Mouse (Mus musculus): ENCODE data around the gene Ptprc. TPM values are rescaled to one million over a fixed set of nuclear protein-coding genes. Genes with fewer than 3 reads are reported as not detected.

Gene Ptprc
- total RNA-seq, 1 experiment: 0.49 TPM

DNA sequence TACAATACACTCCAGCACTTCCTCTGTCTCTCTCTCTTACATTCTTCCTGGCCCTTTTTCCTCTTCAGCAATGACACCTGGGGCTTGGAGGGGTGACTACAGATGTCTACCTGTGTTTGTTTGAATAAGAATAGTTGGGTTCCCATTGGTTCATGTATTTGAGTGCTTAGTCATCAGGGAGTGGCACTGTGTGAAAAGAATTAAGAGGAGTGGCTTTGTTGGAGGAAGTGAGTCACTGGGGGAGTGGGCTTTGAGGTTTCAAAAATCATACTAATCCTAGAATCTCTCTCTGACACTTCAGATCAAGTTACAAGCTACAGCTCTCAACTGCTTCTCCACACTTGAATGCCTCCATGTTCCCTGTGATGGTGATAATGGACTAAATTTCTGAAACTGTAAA, 4.6 kb upstream of the Ptprc start:
- no peak overlapping the region for H3K9ac ChIP-seq (ENCODE audit: insufficient read depth, low read depth, low read length, poor library complexity, severe bottlenecking)
- H3K36me3 ChIP-seq (ENCODE audit: control insufficient read depth, insufficient read depth, low read length, poor library complexity, severe bottlenecking): no peaks in the 10 kb centered on the region
- H3K9me3 ChIP-seq (ENCODE audit: control insufficient read depth, insufficient read depth, low read depth, low read length): no peaks in the 10 kb centered on the region
- H3K27ac ChIP-seq (ENCODE audit: insufficient read depth, low read depth, low read length, poor library complexity, severe bottlenecking): no peak overlapping the region
- no peaks in the 10 kb centered on the region for H3K4me1 ChIP-seq (ENCODE audit: control insufficient read depth in 2 of 2, insufficient read depth in 2 of 2, low read length in 2 of 2, poor library complexity in 1 of 2)
- TF ChIP-seq CHD2 (IDR thresholded peaks at IDR 0.05; ENCODE audit: low read depth, low read length) (no peak), MAFK (IDR thresholded peaks at IDR 0.05; ENCODE audit: insufficient read depth, low read depth, low read length) (0 out of 2 replicates have a peak, but pooled peaks have one; percentile 16)
- in situ Hi-C loops (cut with MboI; ENCODE audit: low sequenced_read_pairs in 2 of 2, unreplicated experiment in 2 of 2): no loop called here
- no peak overlapping the region for H3K4me3 ChIP-seq (ENCODE audit: insufficient read depth in 1 of 2, low read depth in 1 of 2, low read length in 2 of 2, poor library complexity in 1 of 2, severe bottlenecking in 1 of 2)
- no peak for DNase-seq (ENCODE audit: low read depth, low spot score)

DNA sequence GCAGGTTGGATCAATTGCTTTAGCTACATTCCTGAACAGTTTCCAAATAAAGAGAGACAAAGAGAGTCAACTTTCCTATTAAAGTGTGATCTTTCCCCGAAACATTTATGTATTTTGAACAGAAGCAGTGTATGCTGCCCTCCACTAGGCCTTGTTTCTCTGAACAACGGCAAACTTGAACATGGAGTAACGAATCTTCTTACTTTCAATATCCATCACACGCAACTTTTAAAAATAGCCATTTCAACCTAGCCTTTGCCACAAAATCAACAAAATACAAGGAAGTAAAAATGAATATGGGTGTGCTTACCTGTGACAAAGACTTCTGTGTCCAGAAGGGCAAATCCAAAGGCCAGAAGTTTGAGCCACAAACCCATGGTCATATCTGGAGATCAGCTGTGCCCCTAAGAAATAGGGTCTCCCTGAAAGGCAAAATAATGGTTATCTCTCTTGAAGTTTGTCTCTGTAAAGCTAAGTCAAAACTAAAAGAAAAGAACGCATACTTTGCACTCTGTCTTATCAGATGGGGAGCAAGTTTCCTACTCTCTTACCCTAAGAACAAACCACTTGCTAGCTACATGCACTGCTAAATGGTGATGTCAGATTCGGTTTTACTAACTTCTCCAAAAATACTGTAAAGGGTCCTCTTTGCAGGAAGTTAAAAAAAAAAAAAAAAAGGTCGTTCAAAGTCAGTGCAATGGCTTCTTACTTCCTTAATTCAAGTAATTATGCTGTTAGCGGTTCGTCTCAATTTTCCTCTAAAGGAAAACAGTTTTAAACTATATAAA, 609 bp downstream of the Ptprc start:
- no peak overlapping the region for H3K9ac ChIP-seq (ENCODE audit: insufficient read depth, low read depth, low read length, poor library complexity, severe bottlenecking)
- no peak for DNase-seq (ENCODE audit: low read depth, low spot score)
- TF ChIP-seq CHD2 (IDR thresholded peaks at IDR 0.05; ENCODE audit: low read depth, low read length): no peak
- TF ChIP-seq MAFK (IDR thresholded peaks at IDR 0.05; ENCODE audit: insufficient read depth, low read depth, low read length): no peak
- TF ChIP-seq ZC3H11A (IDR thresholded peaks at IDR 0.05; ENCODE audit: borderline replicate concordance, low read depth, low read length): no peak
- TF ChIP-seq HCFC1 (IDR thresholded peaks at IDR 0.05; ENCODE audit: borderline replicate concordance, insufficient read depth, low read length): no peak
- TF ChIP-seq ZNF384 (IDR thresholded peaks at IDR 0.05; ENCODE audit: low read depth, low read length): no peak
- no peaks in the 10 kb centered on the region for H3K36me3 ChIP-seq (ENCODE audit: control insufficient read depth, insufficient read depth, low read length, poor library complexity, severe bottlenecking)
- in situ Hi-C loops (cut with MboI; ENCODE audit: low sequenced_read_pairs in 2 of 2, unreplicated experiment in 2 of 2): no loop called here
- H3K27ac ChIP-seq (ENCODE audit: insufficient read depth, low read depth, low read length, poor library complexity, severe bottlenecking): no peak overlapping the region
- H3K9me3 ChIP-seq (ENCODE audit: control insufficient read depth, insufficient read depth, low read depth, low read length): no peaks in the 10 kb centered on the region
- H3K4me1 ChIP-seq (ENCODE audit: control insufficient read depth in 2 of 2, insufficient read depth in 2 of 2, low read length in 2 of 2, poor library complexity in 1 of 2): no peaks in the 10 kb centered on the region
- H3K4me3 ChIP-seq (ENCODE audit: insufficient read depth in 1 of 2, low read depth in 1 of 2, low read length in 2 of 2, poor library complexity in 1 of 2, severe bottlenecking in 1 of 2): no peak overlapping the region

DNA sequence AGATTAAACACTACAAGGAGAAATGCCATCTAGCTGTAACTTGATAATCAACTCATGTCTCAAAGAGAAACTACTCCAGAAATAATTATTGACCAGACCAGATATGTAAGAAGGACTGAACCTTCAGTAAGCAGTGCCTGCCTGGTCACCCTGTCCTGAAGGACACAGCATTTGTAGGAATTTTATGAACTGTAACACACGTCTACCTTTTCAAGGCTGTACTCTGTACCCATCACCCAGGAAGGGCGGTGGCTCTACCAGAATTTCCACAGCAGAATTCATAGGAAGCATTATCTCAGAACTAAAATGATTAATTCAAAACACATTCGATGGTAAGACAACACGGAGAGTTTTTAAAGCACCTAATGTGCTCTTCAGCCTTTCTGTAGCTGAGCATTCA, 1.4 kb downstream of the Ptprc start:
- H3K4me1 ChIP-seq (ENCODE audit: control insufficient read depth in 2 of 2, insufficient read depth in 2 of 2, low read length in 2 of 2, poor library complexity in 1 of 2): no peaks in the 10 kb centered on the region
- H3K27ac ChIP-seq (ENCODE audit: insufficient read depth, low read depth, low read length, poor library complexity, severe bottlenecking): no peak overlapping the region
- no peak for TF ChIP-seq ZC3H11A (IDR thresholded peaks at IDR 0.05; ENCODE audit: borderline replicate concordance, low read depth, low read length)
- H3K4me3 ChIP-seq (ENCODE audit: insufficient read depth in 1 of 2, low read depth in 1 of 2, low read length in 2 of 2, poor library complexity in 1 of 2, severe bottlenecking in 1 of 2): no peak overlapping the region
- in situ Hi-C loops (cut with MboI; ENCODE audit: low sequenced_read_pairs in 2 of 2, unreplicated experiment in 2 of 2): no loop called here
- H3K36me3 ChIP-seq (ENCODE audit: control insufficient read depth, insufficient read depth, low read length, poor library complexity, severe bottlenecking): no peaks in the 10 kb centered on the region
- no peaks in the 10 kb centered on the region for H3K9me3 ChIP-seq (ENCODE audit: control insufficient read depth, insufficient read depth, low read depth, low read length)
- no peak overlapping the region for H3K9ac ChIP-seq (ENCODE audit: insufficient read depth, low read depth, low read length, poor library complexity, severe bottlenecking)
- no peak for DNase-seq (ENCODE audit: low read depth, low spot score)

DNA sequence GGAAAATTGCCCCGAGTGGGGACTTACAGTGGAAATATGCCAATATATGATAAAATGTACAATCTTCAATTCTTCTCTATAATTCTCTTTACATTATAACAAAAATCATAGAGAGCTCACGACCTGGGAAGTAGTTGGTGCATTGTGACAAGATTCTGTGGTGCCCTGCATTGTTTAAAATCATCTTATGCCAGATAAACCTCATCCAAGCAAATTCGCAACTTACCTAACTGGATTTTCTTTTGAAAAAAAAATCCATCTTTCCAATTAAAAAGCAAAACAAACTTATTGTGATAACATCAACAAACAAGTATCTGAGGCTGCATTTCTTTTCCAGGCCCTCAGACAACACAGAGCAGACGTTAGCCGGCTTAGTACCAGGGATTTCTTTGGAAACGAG, 1.8 kb downstream of the Ptprc start:
- no peaks in the 10 kb centered on the region for H3K4me1 ChIP-seq (ENCODE audit: control insufficient read depth in 2 of 2, insufficient read depth in 2 of 2, low read length in 2 of 2, poor library complexity in 1 of 2)
- H3K9me3 ChIP-seq (ENCODE audit: control insufficient read depth, insufficient read depth, low read depth, low read length): no peaks in the 10 kb centered on the region
- H3K36me3 ChIP-seq (ENCODE audit: control insufficient read depth, insufficient read depth, low read length, poor library complexity, severe bottlenecking): no peaks in the 10 kb centered on the region
- H3K27ac ChIP-seq (ENCODE audit: insufficient read depth, low read depth, low read length, poor library complexity, severe bottlenecking): no peak overlapping the region
- H3K9ac ChIP-seq (ENCODE audit: insufficient read depth, low read depth, low read length, poor library complexity, severe bottlenecking): no peak overlapping the region
- TF ChIP-seq CHD2 (IDR thresholded peaks at IDR 0.05; ENCODE audit: low read depth, low read length): no peak
- TF ChIP-seq ZC3H11A (IDR thresholded peaks at IDR 0.05; ENCODE audit: borderline replicate concordance, low read depth, low read length): no peak
- H3K4me3 ChIP-seq (ENCODE audit: insufficient read depth in 1 of 2, low read depth in 1 of 2, low read length in 2 of 2, poor library complexity in 1 of 2, severe bottlenecking in 1 of 2): no peak overlapping the region
- DNase-seq (ENCODE audit: low read depth, low spot score): no peak
- in situ Hi-C loops (cut with MboI; ENCODE audit: low sequenced_read_pairs in 2 of 2, unreplicated experiment in 2 of 2): no loop called here

DNA sequence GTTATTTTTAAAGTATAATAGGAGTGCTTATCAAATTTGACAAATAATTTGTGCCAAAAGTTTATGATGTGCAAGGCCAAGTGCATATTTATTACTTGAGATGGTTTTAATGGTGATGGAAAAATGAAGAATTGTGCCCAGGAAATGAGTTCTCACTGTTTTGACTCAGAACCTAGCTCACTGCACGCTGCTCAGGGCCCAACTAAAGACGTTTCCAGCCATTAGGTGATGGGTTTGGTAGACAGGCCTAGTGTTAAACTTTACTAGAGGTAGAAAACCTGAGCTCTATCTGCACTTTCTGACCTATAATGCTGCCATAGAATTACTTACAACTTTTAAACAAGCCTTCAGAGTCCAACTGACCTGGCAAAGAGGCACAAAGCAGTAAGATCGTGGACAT, 3.0 kb downstream of the Ptprc start:
- Histone ChIP-seq H3K4me3 (ENCODE audit: insufficient read depth in 1 of 2, low read depth in 1 of 2, low read length in 2 of 2, poor library complexity in 1 of 2, severe bottlenecking in 1 of 2) (no peak overlapping the region), H3K27ac (ENCODE audit: insufficient read depth, low read depth, low read length, poor library complexity, severe bottlenecking) (no peak overlapping the region), H3K9me3 (ENCODE audit: control insufficient read depth, insufficient read depth, low read depth, low read length) (no peaks in the 10 kb centered on the region), H3K9ac (ENCODE audit: insufficient read depth, low read depth, low read length, poor library complexity, severe bottlenecking) (no peak overlapping the region), H3K4me1 (ENCODE audit: control insufficient read depth in 2 of 2, insufficient read depth in 2 of 2, low read length in 2 of 2, poor library complexity in 1 of 2) (no peaks in the 10 kb centered on the region), H3K36me3 (ENCODE audit: control insufficient read depth, insufficient read depth, low read length, poor library complexity, severe bottlenecking) (no peaks in the 10 kb centered on the region)
- no peak for DNase-seq (ENCODE audit: low read depth, low spot score)
- in situ Hi-C loops (cut with MboI; ENCODE audit: low sequenced_read_pairs in 2 of 2, unreplicated experiment in 2 of 2): no loop called here
- TF ChIP-seq ZC3H11A (IDR thresholded peaks at IDR 0.05; ENCODE audit: borderline replicate concordance, low read depth, low read length) (no peak), HCFC1 (IDR thresholded peaks at IDR 0.05; ENCODE audit: borderline replicate concordance, insufficient read depth, low read length) (no peak), CHD2 (IDR thresholded peaks at IDR 0.05; ENCODE audit: low read depth, low read length) (no peak), MAFK (IDR thresholded peaks at IDR 0.05; ENCODE audit: insufficient read depth, low read depth, low read length) (no peak), ZNF384 (IDR thresholded peaks at IDR 0.05; ENCODE audit: low read depth, low read length) (no peak)
